Mouse (Mus musculus) brain, embryonic 14.5 days (tissue): ENCODE measurements around the gene Bbs9. TPM values are rescaled to one million over a fixed set of nuclear protein-coding genes. Genes with fewer than 3 reads are reported as not detected.
A peak's percentile ranks its signal among the peaks of the same experiment; 100 is the strongest.

Source experiments
- DNase-seq: peaks from one replicate; pipeline ENCODE4 v3.0.0-alpha.2; 2011; ENCODE audit warnings: low read depth
- CTCF ChIP-seq: fragments of 200-500 bp; IDR thresholded peaks from 2 replicates; pipeline ENCODE4 v1.5.1; 2012; ENCODE audit warnings: inconsistent platforms, mild to moderate bottlenecking, moderate library complexity, borderline replicate concordance; ENCODE audit not compliant: insufficient read depth, insufficient read length; ENCODE audit errors: extremely low read depth
- POLR2A ChIP-seq: fragments of 200-500 bp; IDR thresholded peaks from 2 replicates; pipeline ENCODE4 v1.6.1; 2012; ENCODE audit warnings: mild to moderate bottlenecking, inconsistent platforms, borderline replicate concordance; ENCODE audit not compliant: poor library complexity, insufficient read depth, insufficient read length, severe bottlenecking; ENCODE audit errors: extremely low read depth
- polyA plus RNA-seq: library from polyadenylated mRNA; depleted of rRNA; stranded (reverse); fragments of >200 nt; gene quantifications from 2 replicates; pipeline ENCODE4 v1.2.3, GENCODE M21; 2012

Bbs9 gene
- polyA plus RNA-seq, 1 experiment, result 21.4 TPM

- peak; percentile 73 for DNase-seq
- no peak for TF ChIP-seq CTCF
- TF ChIP-seq POLR2A, result no peak
These were observed 231.8 kb downstream of the Bbs9 start for GRCm38 (mm10) chr9:22707166-22707913.

GRCm38 (mm10) chr9:22708970-22709726 is 233.6 kb downstream of the Bbs9 start:
- peak; percentile 86 for DNase-seq
- TF ChIP-seq CTCF (peak; percentile 76), POLR2A (no peak)

- DNase-seq, result peak; percentile 72
- no peak for TF ChIP-seq POLR2A
- TF ChIP-seq CTCF, result peak; percentile 40; the same call in 1 of the 2 replicates
These were observed 234.5 kb downstream of the Bbs9 start for GRCm38 (mm10) chr9:22710032-22710431.

GRCm38 (mm10) chr9:22711339-22711738 is 235.8 kb downstream of the Bbs9 start:
- DNase-seq, result no peak
- TF ChIP-seq CTCF (no peak), POLR2A (no peak)

GRCm38 (mm10) chr9:22712743-22713142 is 237.2 kb downstream of the Bbs9 start:
- DNase-seq, result no peak
- no peak for TF ChIP-seq CTCF
- TF ChIP-seq POLR2A, result no peak

- peak; percentile 63 for DNase-seq
- TF ChIP-seq CTCF, result peak; percentile 59; the same call in 1 of the 2 replicates
These were observed 237.8 kb downstream of the Bbs9 start for GRCm38 (mm10) chr9:22713286-22713685.

GRCm38 (mm10) chr9:22717583-22717982 is 242.1 kb downstream of the Bbs9 start:
- DNase-seq, result no peak
- TF ChIP-seq POLR2A, result no peak
- TF ChIP-seq CTCF, result no peak

- TF ChIP-seq CTCF, result no peak
- TF ChIP-seq POLR2A, result no peak
- DNase-seq, result no peak
These were observed 242.8 kb downstream of the Bbs9 start for GRCm38 (mm10) chr9:22718174-22718823.

- no peak for DNase-seq
- TF ChIP-seq CTCF (no peak), POLR2A (no peak)
These were observed 257.1 kb downstream of the Bbs9 start for GRCm38 (mm10) chr9:22732646-22733045.

- no peak for TF ChIP-seq POLR2A
- no peak for TF ChIP-seq CTCF
- peak; percentile 52 for DNase-seq
These were observed 259.4 kb downstream of the Bbs9 start for GRCm38 (mm10) chr9:22734954-22735353.

- no peak for TF ChIP-seq POLR2A
- no peak for TF ChIP-seq CTCF
These were observed 259.9 kb downstream of the Bbs9 start for GRCm38 (mm10) chr9:22735385-22735784.

More at GRCm38 (mm10) chr9:22735385-22735784, 259.9 kb downstream of the Bbs9 start:
- DNase-seq, result peak; percentile 91
